Mouse (Mus musculus) spleen, adult 2 months (tissue): Measurements from ENCODE around the gene Myo10.

ENCODE experiments used
- CTCF ChIP-seq: fragments of 200-500 bp; IDR thresholded peaks from 2 replicates; pipeline ENCODE4 v1.5.1; 2011; ENCODE audit warnings: mild to moderate bottlenecking, inconsistent platforms; ENCODE audit not compliant: insufficient read depth, insufficient read length, insufficient replicate concordance; ENCODE audit errors: extremely low read depth
- POLR2A ChIP-seq: fragments of 200-500 bp; IDR thresholded peaks from 2 replicates; pipeline ENCODE4 v1.6.1; 2011; ENCODE audit warnings: low read depth, low read length, inconsistent platforms

GRCm38 (mm10) chr15:25724549-25724948, 102.2 kb downstream of the Myo10 start:
- TF ChIP-seq CTCF (no peak), POLR2A (no peak)
